Mouse (Mus musculus): ENCODE measurements around the gene Myo3b. TPM values are rescaled to one million over a fixed set of nuclear protein-coding genes. Genes with fewer than 3 reads are reported as not detected.

Myo3b gene
- polyA plus RNA-seq, 1 experiment from 2014 or later: not detected

DNA sequence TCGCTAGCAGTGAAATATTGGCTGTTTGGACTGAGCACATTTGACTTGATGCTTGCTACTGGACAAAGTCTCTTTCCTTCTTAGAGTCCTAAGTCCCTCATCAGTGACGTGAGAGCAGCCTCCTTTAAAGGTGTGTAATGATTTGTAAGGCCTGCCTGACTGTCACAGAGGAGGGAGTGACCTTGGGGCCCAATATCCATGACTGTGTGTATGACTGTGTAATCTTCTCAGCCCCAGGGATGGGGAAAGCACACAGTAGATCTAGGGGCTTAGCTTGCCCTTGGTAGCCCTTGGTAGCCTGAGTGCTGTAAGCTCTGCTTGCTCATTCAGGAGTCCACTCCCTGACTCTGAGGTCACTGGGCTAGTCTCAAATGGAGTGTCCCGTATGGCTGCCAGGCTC, 276.8 kb downstream of the Myo3b start:
- peak; percentile 47; the same call in 1 of the 2 replicates for ATAC-seq
- TF ChIP-seq CTCF (IDR thresholded peaks at IDR 0.05; ENCODE audit: low read depth): no peak
- Histone ChIP-seq H3K27me3 (replicated peaks; ENCODE audit: control insufficient read depth, insufficient read depth, low read length) (no peaks in the 10 kb centered on the region), H3K27ac (ENCODE audit: low read depth, low read length) (no peak overlapping the region), H3K36me3 (ENCODE audit: control insufficient read depth, insufficient read depth) (no peaks in the 10 kb centered on the region), H3K9ac (ENCODE audit: low read depth, low read length) (no peak overlapping the region), H3K4me3 (ENCODE audit: low read depth, low read length) (no peak overlapping the region), H3K9me3 (ENCODE audit: control insufficient read depth) (no peaks in the 10 kb centered on the region), H3K4me2 (replicated peaks; ENCODE audit: low read depth) (no peak overlapping the region), H3K4me1 (replicated peaks; ENCODE audit: control insufficient read depth, insufficient read depth, low read length) (no peaks in the 10 kb centered on the region)
- 60% methylated on average over 3 of the region's 3 CpGs for WGBS

DNA sequence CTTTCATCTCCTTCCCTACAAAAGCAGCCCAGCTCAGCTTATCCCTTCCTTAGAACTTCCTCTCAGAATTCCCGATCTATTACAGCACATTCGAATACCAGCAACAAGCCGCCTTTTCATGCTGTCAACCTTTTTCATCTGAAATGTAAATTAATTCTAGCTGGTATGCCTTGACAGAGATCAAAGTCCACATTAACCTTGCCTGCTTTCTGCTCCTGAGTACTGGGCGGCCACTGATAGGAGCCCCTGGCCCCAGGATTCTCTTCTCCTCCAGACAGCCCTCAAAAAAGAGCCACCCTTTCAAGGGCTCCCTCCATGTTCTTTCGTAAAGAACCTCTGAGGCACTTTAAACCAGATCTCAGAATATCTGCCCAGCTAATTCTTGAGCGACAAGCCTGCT, 278.9 kb downstream of the Myo3b start:
- no peak overlapping the region for H3K27ac ChIP-seq (ENCODE audit: low read depth, low read length)
- WGBS: 30% methylated on average over 6 of the region's 6 CpGs
- no peaks in the 10 kb centered on the region for H3K4me1 ChIP-seq (replicated peaks; ENCODE audit: control insufficient read depth, insufficient read depth, low read length)
- no peaks in the 10 kb centered on the region for H3K36me3 ChIP-seq (ENCODE audit: control insufficient read depth, insufficient read depth)
- H3K27me3 ChIP-seq (replicated peaks; ENCODE audit: control insufficient read depth, insufficient read depth, low read length): no peaks in the 10 kb centered on the region
- no peak overlapping the region for H3K4me3 ChIP-seq (ENCODE audit: low read depth, low read length)
- no peaks in the 10 kb centered on the region for H3K9me3 ChIP-seq (ENCODE audit: control insufficient read depth)
- TF ChIP-seq CTCF (IDR thresholded peaks at IDR 0.05; ENCODE audit: low read depth): no peak
- H3K4me2 ChIP-seq (replicated peaks; ENCODE audit: low read depth): no peak overlapping the region
- ATAC-seq: no peak
- H3K9ac ChIP-seq (ENCODE audit: low read depth, low read length): no peak overlapping the region

GRCm38 (mm10) chr2:70318861-70319555, 280.1 kb downstream of the Myo3b start:
- Histone ChIP-seq H3K4me1 (replicated peaks; ENCODE audit: control insufficient read depth, insufficient read depth, low read length) (no peaks in the 10 kb centered on the region), H3K9me3 (ENCODE audit: control insufficient read depth) (no peaks in the 10 kb centered on the region), H3K9ac (ENCODE audit: low read depth, low read length) (no peak overlapping the region), H3K27me3 (replicated peaks; ENCODE audit: control insufficient read depth, insufficient read depth, low read length) (no peaks in the 10 kb centered on the region), H3K4me2 (replicated peaks; ENCODE audit: low read depth) (no peak overlapping the region), H3K4me3 (ENCODE audit: low read depth, low read length) (no peak overlapping the region), H3K36me3 (ENCODE audit: control insufficient read depth, insufficient read depth) (no peaks in the 10 kb centered on the region), H3K27ac (ENCODE audit: low read depth, low read length) (no peak overlapping the region)
- ATAC-seq: no peak
- 76% methylated on average over 5 of the region's 5 CpGs for WGBS
- TF ChIP-seq CTCF (IDR thresholded peaks at IDR 0.05; ENCODE audit: low read depth): no peak

- no peak for ATAC-seq
- no peak overlapping the region for H3K9ac ChIP-seq (ENCODE audit: low read depth, low read length)
- H3K36me3 ChIP-seq (ENCODE audit: control insufficient read depth, insufficient read depth): no peaks in the 10 kb centered on the region
- no peak for TF ChIP-seq CTCF (IDR thresholded peaks at IDR 0.05; ENCODE audit: low read depth)
- no peak overlapping the region for H3K4me2 ChIP-seq (replicated peaks; ENCODE audit: low read depth)
- 78% methylated on average over 9 of the region's 9 CpGs for WGBS
- H3K27me3 ChIP-seq (replicated peaks; ENCODE audit: control insufficient read depth, insufficient read depth, low read length): no peaks in the 10 kb centered on the region
- no peaks in the 10 kb centered on the region for H3K4me1 ChIP-seq (replicated peaks; ENCODE audit: control insufficient read depth, insufficient read depth, low read length)
- no peak overlapping the region for H3K4me3 ChIP-seq (ENCODE audit: low read depth, low read length)
- H3K9me3 ChIP-seq (ENCODE audit: control insufficient read depth): no peaks in the 10 kb centered on the region
- no peak overlapping the region for H3K27ac ChIP-seq (ENCODE audit: low read depth, low read length)
Measured at GRCm38 (mm10) chr2:70322767-70323166, 283.8 kb downstream of the Myo3b start.

DNA sequence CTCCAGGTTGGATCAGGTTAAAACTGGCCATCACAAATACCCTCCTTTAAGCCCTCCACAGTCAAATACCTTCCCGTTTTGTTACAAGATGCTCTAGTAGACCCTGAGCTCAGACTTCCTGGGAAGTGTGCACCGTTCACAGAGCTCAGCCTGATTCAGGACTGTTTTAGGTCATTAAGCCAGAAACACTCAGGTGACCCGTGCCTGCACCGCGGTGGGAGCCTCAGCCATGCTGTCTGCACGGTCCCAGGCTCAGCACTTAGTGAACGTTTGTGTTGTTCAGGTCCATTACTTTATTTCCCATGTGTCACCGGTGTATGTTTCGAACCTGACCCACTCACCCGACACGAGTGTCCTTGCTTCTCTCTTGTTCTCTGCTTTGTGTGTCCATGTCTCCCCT, 288.7 kb downstream of the Myo3b start:
- H3K4me2 ChIP-seq (replicated peaks; ENCODE audit: low read depth): no peak overlapping the region
- no peak for ATAC-seq
- H3K36me3 ChIP-seq (ENCODE audit: control insufficient read depth, insufficient read depth): no peaks in the 10 kb centered on the region
- H3K9me3 ChIP-seq (ENCODE audit: control insufficient read depth): no peaks in the 10 kb centered on the region
- no peak overlapping the region for H3K27ac ChIP-seq (ENCODE audit: low read depth, low read length)
- no peak for TF ChIP-seq CTCF (IDR thresholded peaks at IDR 0.05; ENCODE audit: low read depth)
- no peaks in the 10 kb centered on the region for H3K4me1 ChIP-seq (replicated peaks; ENCODE audit: control insufficient read depth, insufficient read depth, low read length)
- no peaks in the 10 kb centered on the region for H3K27me3 ChIP-seq (replicated peaks; ENCODE audit: control insufficient read depth, insufficient read depth, low read length)
- H3K9ac ChIP-seq (ENCODE audit: low read depth, low read length): no peak overlapping the region
- H3K4me3 ChIP-seq (ENCODE audit: low read depth, low read length): no peak overlapping the region
- WGBS: 85% methylated on average over 11 of the region's 11 CpGs

DNA sequence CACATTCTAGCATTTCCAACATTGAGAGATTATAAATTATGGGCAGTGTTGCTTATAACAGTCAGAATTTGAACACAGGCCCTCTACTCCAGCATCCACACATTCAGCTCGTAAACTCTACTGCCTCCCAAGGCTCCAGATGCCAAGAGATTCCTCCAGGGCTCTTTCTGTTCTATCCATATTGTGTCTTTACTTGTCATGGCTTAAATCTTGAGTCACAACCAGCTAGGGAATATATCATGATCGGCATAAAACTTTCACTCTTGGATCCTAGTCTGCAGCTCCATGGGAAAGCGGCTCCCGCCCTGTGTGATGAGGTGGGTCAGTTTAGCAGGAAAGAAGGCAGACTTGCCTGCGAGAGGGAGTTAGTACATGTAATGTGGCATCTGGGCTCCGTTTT, 294.0 kb downstream of the Myo3b start:
- no peaks in the 10 kb centered on the region for H3K27me3 ChIP-seq (replicated peaks; ENCODE audit: control insufficient read depth, insufficient read depth, low read length)
- H3K27ac ChIP-seq (ENCODE audit: low read depth, low read length): no peak overlapping the region
- H3K9me3 ChIP-seq (ENCODE audit: control insufficient read depth): no peaks in the 10 kb centered on the region
- H3K36me3 ChIP-seq (ENCODE audit: control insufficient read depth, insufficient read depth): no peaks in the 10 kb centered on the region
- 0 out of 2 replicates have a peak, but pooled peaks cover 3% of the 10 kb centered on the region for H3K4me1 ChIP-seq (replicated peaks; ENCODE audit: control insufficient read depth, insufficient read depth, low read length)
- H3K4me2 ChIP-seq (replicated peaks; ENCODE audit: low read depth): no peak overlapping the region
- no peak for ATAC-seq
- 92% methylated on average over 6 of the region's 6 CpGs for WGBS
- TF ChIP-seq CTCF (IDR thresholded peaks at IDR 0.05; ENCODE audit: low read depth): no peak
- H3K4me3 ChIP-seq (ENCODE audit: low read depth, low read length): no peak overlapping the region
- no peak overlapping the region for H3K9ac ChIP-seq (ENCODE audit: low read depth, low read length)

Data from intestine, postnatal 0 days (tissue).